Mouse (Mus musculus): ENCODE results near the gene Pram1. TPM values are rescaled to one million over a fixed set of nuclear protein-coding genes. Genes with fewer than 3 reads are reported as not detected.

Pram1 gene
- polyA plus RNA-seq, 1 experiment, result 0.33 TPM

DNA sequence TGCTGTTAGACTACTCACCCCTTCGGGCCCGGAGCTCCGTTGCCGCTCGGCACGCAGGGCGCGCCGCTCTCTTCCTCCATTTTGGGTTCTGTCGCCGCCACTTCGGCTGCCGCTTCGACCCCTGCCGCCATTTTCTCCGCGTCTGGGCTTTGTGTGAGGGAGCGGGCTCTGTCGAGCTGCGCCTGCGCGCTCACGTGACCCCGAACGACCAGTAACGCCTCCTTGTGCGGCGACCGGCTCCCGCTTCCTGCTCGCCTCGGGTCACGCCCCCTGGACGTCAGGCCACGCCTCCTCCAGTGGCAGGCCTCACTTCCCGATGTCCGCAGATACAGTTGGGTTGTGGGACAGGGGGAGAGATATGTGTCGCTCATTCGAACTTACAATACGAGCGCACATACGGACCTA lies 47.4 kb downstream of the Pram1 start:
- Histone ChIP-seq H3K27me3 (ENCODE audit: control insufficient read depth, insufficient read depth, low read length) (no peaks in the 10 kb centered on the region), H3K4me1 (ENCODE audit: control insufficient read depth, insufficient read depth, low read length) (no peaks in the 10 kb centered on the region; the same call in 1 of the 2 replicates), H3K27ac (ENCODE audit: control insufficient read depth, insufficient read depth, low read depth, low read length) (peak overlapping the region; percentile 98), H3K36me3 (ENCODE audit: control insufficient read depth, insufficient read depth, low read length) (no peaks in the 10 kb centered on the region), H3K4me3 (ENCODE audit: control insufficient read depth, low read depth, low read length) (peak overlapping the region; percentile 98)
- no peak for TF ChIP-seq CTCF (IDR thresholded peaks at IDR 0.05; ENCODE audit: control insufficient read depth, insufficient read depth, insufficient replicate concordance, low read depth, low read length)
- peak; percentile 99 for TF ChIP-seq POLR2A (IDR thresholded peaks at IDR 0.05; ENCODE audit: control insufficient read depth, low read depth, low read length)

DNA sequence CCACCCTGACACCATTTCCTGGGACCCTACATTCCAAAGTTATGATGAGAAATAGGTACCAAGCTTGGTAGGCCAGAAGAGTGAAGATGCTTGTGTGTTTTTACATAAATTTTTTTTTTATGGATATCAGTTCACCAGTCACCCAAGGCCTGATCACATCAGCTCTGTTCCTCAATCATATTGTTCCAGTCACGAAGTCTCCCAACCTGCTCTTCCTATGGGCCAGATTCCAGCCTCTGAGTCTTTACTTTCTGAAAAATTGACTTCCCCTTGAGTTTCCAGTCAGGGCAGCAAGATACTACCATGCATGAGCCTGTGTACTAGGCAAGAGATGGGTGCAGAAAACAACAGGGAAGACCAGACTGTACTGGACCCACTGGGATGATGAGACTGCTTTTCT lies 48.9 kb downstream of the Pram1 start, which contains the start of gene Hnrnpm:
Gene Hnrnpm (minus strand): TSS at position 101 of the 400 bp plus-strand sequence.
- peak within 1 kb of the TSS; percentile 98 for H3K27ac ChIP-seq (ENCODE audit: control insufficient read depth, insufficient read depth, low read depth, low read length)
- H3K4me1 ChIP-seq (ENCODE audit: control insufficient read depth, insufficient read depth, low read length), result no peaks in the 10 kb centered on the region; the same call in 1 of the 2 replicates
- TF ChIP-seq POLR2A (IDR thresholded peaks at IDR 0.05; ENCODE audit: control insufficient read depth, low read depth, low read length), result no peak
- no peak for TF ChIP-seq CTCF (IDR thresholded peaks at IDR 0.05; ENCODE audit: control insufficient read depth, insufficient read depth, insufficient replicate concordance, low read depth, low read length)
- H3K4me3 ChIP-seq (ENCODE audit: control insufficient read depth, low read depth, low read length), result peak within 1 kb of the TSS; percentile 98; the same call in 1 of the 2 replicates
- no peaks in the 10 kb centered on the region for H3K27me3 ChIP-seq (ENCODE audit: control insufficient read depth, insufficient read depth, low read length)
- no peaks in the 10 kb centered on the region for H3K36me3 ChIP-seq (ENCODE audit: control insufficient read depth, insufficient read depth, low read length)

Other genes with a start within 250 kb of the Pram1 start
- gene Zfp101, start 243.4 kb upstream of the Pram1 start, polyA plus RNA-seq (2012; rRNA removed), result 0.37 and 0.77 TPM in 2 replicates
- gene Actl9, start 205.2 kb upstream of the Pram1 start, polyA plus RNA-seq (2012; rRNA removed), result 471 and 507 TPM in 2 replicates
- 7.4 and 7.9 TPM in 2 replicates for gene Adamts10, start 113.9 kb upstream of the Pram1 start, polyA plus RNA-seq (2012; rRNA removed)
- 0.27 and 0.46 TPM in 2 replicates for gene Myo1f, start 82.3 kb upstream of the Pram1 start, polyA plus RNA-seq (2012; rRNA removed)
- gene Zfp414, start 9.0 kb upstream of the Pram1 start, polyA plus RNA-seq (2012; rRNA removed), result 33.0 and 33.9 TPM in 2 replicates
- 75.6 and 92.2 TPM in 2 replicates for gene Hnrnpm, start 48.8 kb downstream of the Pram1 start, polyA plus RNA-seq (2012; rRNA removed)
- gene March2, start 80.6 kb downstream of the Pram1 start, polyA plus RNA-seq (2012; rRNA removed), result 92.4 and 96.3 TPM in 2 replicates
- 184 and 196 TPM in 2 replicates for gene Rab11b, start 122.5 kb downstream of the Pram1 start, polyA plus RNA-seq (2012; rRNA removed)
- 3.3 and 4.3 TPM in 2 replicates for gene Angptl4, start 143.8 kb downstream of the Pram1 start, polyA plus RNA-seq (2012; rRNA removed)
- 146 and 156 TPM in 2 replicates for gene Kank3, start 172.5 kb downstream of the Pram1 start, polyA plus RNA-seq (2012; rRNA removed)
- 716 and 819 TPM in 2 replicates for gene Rps28, start 186.5 kb downstream of the Pram1 start, polyA plus RNA-seq (2012; rRNA removed)
- 601 and 663 TPM in 2 replicates for gene Ndufa7, start 186.5 kb downstream of the Pram1 start, polyA plus RNA-seq (2012; rRNA removed)
- 264 and 291 TPM in 2 replicates for gene Cd320, start 205.0 kb downstream of the Pram1 start, polyA plus RNA-seq (2012; rRNA removed)
- gene Gm7029, start 235.8 kb downstream of the Pram1 start, polyA plus RNA-seq (2012; rRNA removed), result not detected in 2 replicates